Mouse (Mus musculus): ENCODE measurements around the gene Abhd12b. TPM values are rescaled to one million over a fixed set of nuclear protein-coding genes. Genes with fewer than 3 reads are reported as not detected.

Gene Abhd12b
- polyA plus RNA-seq (2014; fragmentation: Nextera tagmentation; extraction: Ambion mirVana): 0.29 and 0.33 TPM in 2 replicates

DNA sequence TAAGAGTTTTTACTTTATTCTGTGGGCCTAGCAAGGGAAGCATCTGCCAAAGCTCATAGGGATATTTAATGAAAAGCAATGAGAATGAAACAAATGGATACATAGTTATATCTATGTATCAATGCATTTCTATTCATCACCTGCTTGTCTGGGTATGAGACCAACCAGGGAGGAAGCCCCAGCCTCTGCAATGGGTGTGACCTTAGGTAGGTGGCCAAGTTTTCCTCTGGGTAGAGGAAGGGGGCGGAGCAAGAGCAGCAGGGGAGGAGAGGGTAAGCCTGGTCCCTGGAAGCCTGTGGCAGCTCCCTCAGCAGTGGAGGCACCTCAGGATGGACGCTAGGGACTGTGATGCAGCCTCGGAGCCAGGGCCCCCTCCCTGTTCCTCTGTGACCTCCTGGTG, at the start of gene Abhd12b:
Gene Abhd12b, plus strand, starts transcription at position 301 of the 400 bp plus-strand sequence.
- H3K27me3 ChIP-seq (ENCODE audit: control insufficient read depth, insufficient read depth, low read length): no peaks in the 10 kb centered on the region
- 53% methylated on average over 3 of the region's 3 CpGs for WGBS
- no peak for ATAC-seq (ENCODE audit: insufficient number of reproducible peaks, insufficient read depth, low FRiP score, low read depth)

DNA sequence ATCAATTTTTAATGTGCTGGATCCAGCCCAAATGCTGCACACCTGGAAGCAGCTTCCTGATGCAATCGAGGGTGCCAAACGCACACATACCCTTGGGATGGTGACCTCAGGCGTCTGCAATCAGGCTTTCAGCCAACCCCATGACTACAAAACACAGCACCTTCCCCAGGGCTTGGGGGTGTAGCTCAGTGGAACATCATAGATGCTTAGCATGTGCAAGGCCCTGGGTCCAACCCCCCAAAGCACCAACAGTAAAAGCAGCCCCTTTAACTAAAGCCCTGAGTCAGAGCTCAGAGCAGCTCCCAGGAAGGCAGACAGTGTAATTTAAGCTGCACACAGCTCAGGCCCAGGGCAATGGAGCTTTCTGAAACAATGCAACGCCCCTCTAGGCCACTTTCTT, 49.7 kb upstream of the Abhd12b start:
- Histone ChIP-seq H3K4me3 (ENCODE audit: low read depth, low read length) (no peak overlapping the region), H3K36me3 (ENCODE audit: control insufficient read depth, insufficient read depth, low read length) (no peaks in the 10 kb centered on the region; the same call in 1 of the 2 replicates), H3K9ac (replicated peaks; ENCODE audit: low read depth, low read length) (no peak overlapping the region), H3K4me2 (replicated peaks; ENCODE audit: low read depth, low read length) (no peak overlapping the region), H3K9me3 (ENCODE audit: control insufficient read depth, low read depth, low read length) (no peaks in the 10 kb centered on the region), H3K27ac (ENCODE audit: low read length) (no peak overlapping the region), H3K4me1 (ENCODE audit: control insufficient read depth, insufficient read depth, low read length) (peaks cover 26% of the 10 kb centered on the region; the same call in 1 of the 2 replicates), H3K27me3 (ENCODE audit: control insufficient read depth, insufficient read depth, low read length) (no peaks in the 10 kb centered on the region)
- 53% methylated on average over 4 of the region's 4 CpGs for WGBS
- ATAC-seq (ENCODE audit: insufficient number of reproducible peaks, insufficient read depth, low FRiP score, low read depth): no peak

More for the DNA sequence above, at the start of gene Abhd12b:
- H3K9ac ChIP-seq (replicated peaks; ENCODE audit: low read depth, low read length): no peak within 1 kb of the TSS
- H3K4me1 ChIP-seq (ENCODE audit: control insufficient read depth, insufficient read depth, low read length): no peaks in the 10 kb centered on the region
- no peak within 1 kb of the TSS for H3K27ac ChIP-seq (ENCODE audit: low read length)
- no peaks in the 10 kb centered on the region for H3K9me3 ChIP-seq (ENCODE audit: control insufficient read depth, low read depth, low read length)
- no peak within 1 kb of the TSS for H3K4me3 ChIP-seq (ENCODE audit: low read depth, low read length)
- no peak within 1 kb of the TSS for H3K4me2 ChIP-seq (replicated peaks; ENCODE audit: low read depth, low read length)
- H3K36me3 ChIP-seq (ENCODE audit: control insufficient read depth, insufficient read depth, low read length): no peaks in the 10 kb centered on the region

GRCm38 (mm10) chr12:70104776-70105420, 49.0 kb upstream of the Abhd12b start:
- Histone ChIP-seq H3K9me3 (ENCODE audit: control insufficient read depth, low read depth, low read length) (no peaks in the 10 kb centered on the region), H3K4me1 (ENCODE audit: control insufficient read depth, insufficient read depth, low read length) (peaks cover 27% of the 10 kb centered on the region), H3K27me3 (ENCODE audit: control insufficient read depth, insufficient read depth, low read length) (no peaks in the 10 kb centered on the region), H3K9ac (replicated peaks; ENCODE audit: low read depth, low read length) (no peak overlapping the region), H3K27ac (ENCODE audit: low read length) (no peak overlapping the region), H3K4me2 (replicated peaks; ENCODE audit: low read depth, low read length) (no peak overlapping the region), H3K36me3 (ENCODE audit: control insufficient read depth, insufficient read depth, low read length) (no peaks in the 10 kb centered on the region; the same call in 1 of the 2 replicates), H3K4me3 (ENCODE audit: low read depth, low read length) (no peak overlapping the region)
- WGBS: 37% methylated on average over 5 of the region's 5 CpGs
- ATAC-seq (ENCODE audit: insufficient number of reproducible peaks, insufficient read depth, low FRiP score, low read depth): no peak

- Histone ChIP-seq H3K4me1 (ENCODE audit: control insufficient read depth, insufficient read depth, low read length) (peaks cover 34% of the 10 kb centered on the region), H3K9ac (replicated peaks; ENCODE audit: low read depth, low read length) (no peak overlapping the region), H3K27ac (ENCODE audit: low read length) (peak overlapping the region; percentile 78; the same call in 1 of the 2 replicates), H3K4me3 (ENCODE audit: low read depth, low read length) (no peak overlapping the region), H3K27me3 (ENCODE audit: control insufficient read depth, insufficient read depth, low read length) (no peaks in the 10 kb centered on the region), H3K36me3 (ENCODE audit: control insufficient read depth, insufficient read depth, low read length) (no peaks in the 10 kb centered on the region; the same call in 1 of the 2 replicates), H3K9me3 (ENCODE audit: control insufficient read depth, low read depth, low read length) (no peaks in the 10 kb centered on the region), H3K4me2 (replicated peaks; ENCODE audit: low read depth, low read length) (no peak overlapping the region)
- ATAC-seq (ENCODE audit: insufficient number of reproducible peaks, insufficient read depth, low FRiP score, low read depth): no peak
- WGBS: 66% methylated on average over 6 of the region's 6 CpGs
Measured at GRCm38 (mm10) chr12:70105885-70106284, 48.1 kb upstream of the Abhd12b start.

DNA sequence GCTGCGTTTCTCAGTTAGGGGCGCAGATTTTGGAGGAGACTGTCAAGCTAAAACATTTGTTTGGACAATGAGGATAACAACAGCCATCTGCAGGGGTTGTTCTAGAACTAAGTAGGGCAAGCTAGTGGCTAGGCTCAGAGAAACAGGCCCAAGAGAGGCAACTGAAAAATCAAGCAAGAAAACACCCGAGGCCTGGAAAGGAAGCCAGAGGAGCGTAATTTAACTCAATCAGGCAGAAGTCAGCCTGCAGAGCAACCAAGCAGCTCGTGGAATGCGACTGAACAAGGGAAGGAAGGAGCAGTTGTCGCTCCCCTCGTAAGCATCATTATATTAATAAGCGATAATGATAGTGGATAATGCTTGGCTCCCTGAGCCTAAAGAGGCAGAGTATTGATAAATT, 47.4 kb upstream of the Abhd12b start:
- H3K9ac ChIP-seq (replicated peaks; ENCODE audit: low read depth, low read length): no peak overlapping the region
- no peaks in the 10 kb centered on the region for H3K9me3 ChIP-seq (ENCODE audit: control insufficient read depth, low read depth, low read length)
- peak overlapping the region; percentile 78 for H3K27ac ChIP-seq (ENCODE audit: low read length)
- H3K36me3 ChIP-seq (ENCODE audit: control insufficient read depth, insufficient read depth, low read length): no peaks in the 10 kb centered on the region
- no peak for ATAC-seq (ENCODE audit: insufficient number of reproducible peaks, insufficient read depth, low FRiP score, low read depth)
- no peak overlapping the region for H3K4me2 ChIP-seq (replicated peaks; ENCODE audit: low read depth, low read length)
- no peaks in the 10 kb centered on the region for H3K27me3 ChIP-seq (ENCODE audit: control insufficient read depth, insufficient read depth, low read length)
- H3K4me1 ChIP-seq (ENCODE audit: control insufficient read depth, insufficient read depth, low read length): peaks cover 32% of the 10 kb centered on the region
- 56% methylated on average over 9 of the region's 9 CpGs for WGBS
- H3K4me3 ChIP-seq (ENCODE audit: low read depth, low read length): no peak overlapping the region

DNA sequence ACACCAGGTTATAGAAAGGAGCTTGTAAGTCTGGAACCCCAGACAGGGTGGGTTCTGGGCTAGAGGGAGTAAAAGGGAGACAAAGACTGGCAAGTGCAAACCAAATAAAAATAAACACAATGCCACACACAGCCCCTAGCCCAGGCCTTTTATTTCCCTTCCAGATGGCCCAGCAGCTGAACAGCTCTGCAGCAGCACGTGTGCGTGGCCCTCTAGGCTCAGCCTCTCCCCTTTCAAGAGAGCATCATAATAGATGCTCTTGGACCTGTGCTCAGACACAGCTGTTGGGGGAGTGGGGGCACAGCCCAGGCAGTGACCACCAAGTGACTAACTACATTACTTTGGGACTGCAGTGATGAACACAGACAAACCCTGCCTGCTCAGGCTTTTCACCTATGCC, 45.8 kb upstream of the Abhd12b start:
- no peak overlapping the region for H3K27ac ChIP-seq (ENCODE audit: low read length)
- no peaks in the 10 kb centered on the region for H3K36me3 ChIP-seq (ENCODE audit: control insufficient read depth, insufficient read depth, low read length)
- 56% methylated on average over 2 of the region's 2 CpGs for WGBS
- H3K27me3 ChIP-seq (ENCODE audit: control insufficient read depth, insufficient read depth, low read length): no peaks in the 10 kb centered on the region
- H3K9me3 ChIP-seq (ENCODE audit: control insufficient read depth, low read depth, low read length): no peaks in the 10 kb centered on the region
- ATAC-seq (ENCODE audit: insufficient number of reproducible peaks, insufficient read depth, low FRiP score, low read depth): no peak
- peaks cover 31% of the 10 kb centered on the region for H3K4me1 ChIP-seq (ENCODE audit: control insufficient read depth, insufficient read depth, low read length)
- no peak overlapping the region for H3K4me3 ChIP-seq (ENCODE audit: low read depth, low read length)
- no peak overlapping the region for H3K9ac ChIP-seq (replicated peaks; ENCODE audit: low read depth, low read length)
- H3K4me2 ChIP-seq (replicated peaks; ENCODE audit: low read depth, low read length): no peak overlapping the region

DNA sequence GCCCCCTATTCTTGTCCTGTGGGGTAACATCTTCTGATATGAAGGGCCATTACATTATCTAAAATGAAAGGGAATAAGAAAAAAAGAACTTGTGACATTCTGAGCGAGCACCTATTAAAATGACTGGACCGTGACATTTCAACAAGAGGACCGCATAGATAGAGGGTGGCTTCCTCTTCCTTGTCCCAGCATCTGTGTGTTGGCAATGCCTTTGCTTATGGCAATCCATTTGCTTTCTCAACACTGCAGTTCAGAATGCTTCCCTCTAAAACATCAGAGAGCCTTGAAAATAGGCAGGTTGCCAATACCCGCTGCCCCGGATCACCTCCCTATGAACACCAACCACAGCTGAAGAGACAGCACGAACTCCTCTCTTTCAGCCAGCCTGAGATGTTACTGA, 44.0 kb upstream of the Abhd12b start:
- Histone ChIP-seq H3K36me3 (ENCODE audit: control insufficient read depth, insufficient read depth, low read length) (no peaks in the 10 kb centered on the region), H3K9me3 (ENCODE audit: control insufficient read depth, low read depth, low read length) (no peaks in the 10 kb centered on the region), H3K9ac (replicated peaks; ENCODE audit: low read depth, low read length) (no peak overlapping the region), H3K4me2 (replicated peaks; ENCODE audit: low read depth, low read length) (peak overlapping the region; percentile 83), H3K27me3 (ENCODE audit: control insufficient read depth, insufficient read depth, low read length) (no peaks in the 10 kb centered on the region), H3K27ac (ENCODE audit: low read length) (no peak overlapping the region), H3K4me3 (ENCODE audit: low read depth, low read length) (peak overlapping the region; percentile 75), H3K4me1 (ENCODE audit: control insufficient read depth, insufficient read depth, low read length) (peaks cover 27% of the 10 kb centered on the region)
- no peak for ATAC-seq (ENCODE audit: insufficient number of reproducible peaks, insufficient read depth, low FRiP score, low read depth)
- WGBS: 67% methylated on average over 6 of the region's 6 CpGs

- Histone ChIP-seq H3K36me3 (ENCODE audit: control insufficient read depth, insufficient read depth, low read length) (no peaks in the 10 kb centered on the region), H3K4me2 (replicated peaks; ENCODE audit: low read depth, low read length) (peak overlapping the region; percentile 83), H3K9me3 (ENCODE audit: control insufficient read depth, low read depth, low read length) (no peaks in the 10 kb centered on the region), H3K27me3 (ENCODE audit: control insufficient read depth, insufficient read depth, low read length) (no peaks in the 10 kb centered on the region), H3K9ac (replicated peaks; ENCODE audit: low read depth, low read length) (peak overlapping the region; percentile 70), H3K4me3 (ENCODE audit: low read depth, low read length) (peak overlapping the region; percentile 75), H3K27ac (ENCODE audit: low read length) (peak overlapping the region; percentile 80; the same call in 1 of the 2 replicates), H3K4me1 (ENCODE audit: control insufficient read depth, insufficient read depth, low read length) (peaks cover 26% of the 10 kb centered on the region)
- 11% methylated on average over 23 of the region's 23 CpGs for WGBS
- no peak for ATAC-seq (ENCODE audit: insufficient number of reproducible peaks, insufficient read depth, low FRiP score, low read depth)
Measured at GRCm38 (mm10) chr12:70110375-70111116, 43.4 kb upstream of the Abhd12b start.
